Mouse (Mus musculus) embryonic facial prominence, embryonic 12.5 days (tissue): ENCODE measurements around the gene Polr2h. TPM values are rescaled to one million over a fixed set of nuclear protein-coding genes. Genes with fewer than 3 reads are reported as not detected.
"Not testable (repeated sequence)": the region's sequence is repeated elsewhere in the genome, so short reads cannot be mapped to it uniquely, and the experiment has no call there.

Experiments
- ATAC-seq: fragments of 200-750 bp; cut with Nextera tagmentation; 2 replicates; pipeline ENCODE4 v1.8.0; 2017; ENCODE audit not compliant: insufficient number of reproducible peaks, insufficient read depth, low FRiP score, low TSS enrichment
- H3K27ac ChIP-seq: fragments of 300-500 bp; sonication (generic); 2 replicates; pipeline ENCODE4 v1.5.1; 2016; ENCODE audit warnings: mild to moderate bottlenecking
- H3K27me3 ChIP-seq: fragments of 300-500 bp; sonication (generic); 2 replicates; pipeline ENCODE4 v1.6.1; 2016; ENCODE audit warnings: mild to moderate bottlenecking, moderate library complexity
- H3K36me3 ChIP-seq: fragments of 300-500 bp; sonication (generic); 2 replicates; pipeline ENCODE4 v1.6.1; 2016; ENCODE audit warnings: mild to moderate bottlenecking
- H3K4me1 ChIP-seq: fragments of 300-500 bp; sonication (generic); 2 replicates; pipeline ENCODE4 v1.6.1; 2016
- H3K4me2 ChIP-seq: fragments of 300-500 bp; sonication (generic); replicated peaks from 2 replicates; pipeline ENCODE4 v1.6.1; 2016; ENCODE audit warnings: mild to moderate bottlenecking, moderate library complexity
- H3K4me3 ChIP-seq: fragments of 300-500 bp; sonication (generic); 2 replicates; pipeline ENCODE4 v1.5.1; 2016; ENCODE audit warnings: mild to moderate bottlenecking
- H3K9ac ChIP-seq: fragments of 300-500 bp; sonication (generic); 2 replicates; pipeline ENCODE4 v1.6.1; 2016; ENCODE audit warnings: mild to moderate bottlenecking, moderate library complexity
- H3K9me3 ChIP-seq: fragments of 300-500 bp; sonication (generic); 2 replicates; pipeline ENCODE4 v1.6.1; 2016; ENCODE audit warnings: mild to moderate bottlenecking, moderate library complexity
- WGBS: fragments of 180-500 bp; shearing (Covaris S2); methylation state at CpG from one replicate; pipeline ENCODE4 v1.1.7; 2016; 5-methylcytosine and 5-hydroxymethylcytosine counted together
- polyA plus RNA-seq: library from polyadenylated mRNA; unstranded; fragments of >200 nt; fragmentation: Nextera tagmentation; extraction: Ambion mirVana; gene quantifications from 2 replicates; pipeline ENCODE4 v1.2.1, GENCODE M21; 2016

Gene Polr2h
- 110 and 118 TPM in 2 replicates for polyA plus RNA-seq

GRCm38 (mm10) chr16:20717181-20717977, at the start of gene Polr2h, which contains the start of gene Clcn2:
Polr2h (plus strand) TSS chr16:20717665.
Clcn2 (minus strand) TSS chr16:20717746.
- Histone ChIP-seq H3K27me3 (no peaks in the 10 kb centered on the region), H3K27ac (peak within 1 kb of the TSS; percentile 95), H3K36me3 (peaks cover 25% of the 10 kb centered on the region), H3K4me3 (peak within 1 kb of the TSS; percentile 58), H3K9ac (peak within 1 kb of the TSS; percentile 60), H3K9me3 (no peaks in the 10 kb centered on the region), H3K4me2 (peak within 1 kb of the TSS; percentile 79), H3K4me1 (peaks cover 26% of the 10 kb centered on the region)
- under 1% methylated on average over 62 of the region's 62 CpGs for WGBS
- peak; percentile 76 for ATAC-seq

DNA sequence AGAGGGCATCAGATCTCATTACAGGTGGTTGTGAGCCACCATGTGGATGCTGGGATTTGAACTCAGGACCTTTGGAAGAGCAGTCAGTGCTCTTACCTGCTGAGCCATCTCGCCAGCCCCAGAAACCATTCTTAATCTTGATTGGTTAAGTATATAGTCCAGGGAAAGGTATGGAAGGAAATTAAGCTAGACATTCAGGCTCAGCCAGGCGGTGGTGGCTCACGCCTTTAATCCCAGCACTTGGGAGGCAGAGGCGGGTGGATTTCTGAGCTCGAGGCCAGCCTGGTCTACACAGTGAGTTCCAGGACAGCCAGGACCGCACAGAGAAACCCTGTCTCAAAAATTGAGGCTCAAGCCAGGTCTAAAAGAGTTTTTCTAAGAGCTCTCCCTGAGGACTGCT, 49.5 kb upstream of the Polr2h start, which contains the start of gene Eif4g1:
Eif4g1 (plus strand) TSS at position 301 of the 400 bp plus-strand sequence.
- ATAC-seq, H3K27ac ChIP-seq, H3K9ac ChIP-seq, H3K4me3 ChIP-seq, H3K4me1 ChIP-seq, H3K9me3 ChIP-seq, H3K4me2 ChIP-seq, H3K27me3 ChIP-seq: not testable (repeated sequence)
- WGBS: 89% methylated on average over 4 of the region's 6 CpGs
- H3K36me3 ChIP-seq: peaks cover 17% of the 10 kb centered on the region

- H3K9ac ChIP-seq: no peak overlapping the region
- H3K9me3 ChIP-seq: no peaks in the 10 kb centered on the region
- H3K4me2 ChIP-seq: no peak overlapping the region
- no peaks in the 10 kb centered on the region for H3K27me3 ChIP-seq
- no peak overlapping the region for H3K4me3 ChIP-seq
- no peak overlapping the region for H3K27ac ChIP-seq
- ATAC-seq: no peak
- peaks cover 14% of the 10 kb centered on the region for H3K4me1 ChIP-seq
- 84% methylated on average over 3 of the region's 3 CpGs for WGBS
- peaks cover 8% of the 10 kb centered on the region for H3K36me3 ChIP-seq
Measured at GRCm38 (mm10) chr16:20670291-20670690, 47.2 kb upstream of the Polr2h start.

- no peak overlapping the region for H3K9ac ChIP-seq
- 23% methylated on average over 6 of the region's 6 CpGs for WGBS
- H3K4me3 ChIP-seq: peak overlapping the region; percentile 99; the same call in 1 of the 2 replicates
- no peaks in the 10 kb centered on the region for H3K27me3 ChIP-seq
- ATAC-seq: no peak
- H3K9me3 ChIP-seq: no peaks in the 10 kb centered on the region
- no peak overlapping the region for H3K27ac ChIP-seq
- peaks cover 14% of the 10 kb centered on the region for H3K4me1 ChIP-seq
- peaks cover 20% of the 10 kb centered on the region for H3K36me3 ChIP-seq
- peak overlapping the region; percentile 99 for H3K4me2 ChIP-seq
Measured at GRCm38 (mm10) chr16:20671886-20672285, 45.6 kb upstream of the Polr2h start.

GRCm38 (mm10) chr16:20672500-20672902, 45.0 kb upstream of the Polr2h start:
- ATAC-seq: peak; percentile 94
- peak overlapping the region; percentile 99 for H3K9ac ChIP-seq
- H3K4me1 ChIP-seq: peaks cover 14% of the 10 kb centered on the region
- H3K36me3 ChIP-seq: peaks cover 26% of the 10 kb centered on the region
- peak overlapping the region; percentile 99 for H3K4me3 ChIP-seq
- H3K27ac ChIP-seq: peak overlapping the region; percentile 97
- H3K4me2 ChIP-seq: peak overlapping the region; percentile 99
- no peaks in the 10 kb centered on the region for H3K27me3 ChIP-seq
- H3K9me3 ChIP-seq: no peaks in the 10 kb centered on the region
- under 1% methylated on average over 35 of the region's 38 CpGs for WGBS

DNA sequence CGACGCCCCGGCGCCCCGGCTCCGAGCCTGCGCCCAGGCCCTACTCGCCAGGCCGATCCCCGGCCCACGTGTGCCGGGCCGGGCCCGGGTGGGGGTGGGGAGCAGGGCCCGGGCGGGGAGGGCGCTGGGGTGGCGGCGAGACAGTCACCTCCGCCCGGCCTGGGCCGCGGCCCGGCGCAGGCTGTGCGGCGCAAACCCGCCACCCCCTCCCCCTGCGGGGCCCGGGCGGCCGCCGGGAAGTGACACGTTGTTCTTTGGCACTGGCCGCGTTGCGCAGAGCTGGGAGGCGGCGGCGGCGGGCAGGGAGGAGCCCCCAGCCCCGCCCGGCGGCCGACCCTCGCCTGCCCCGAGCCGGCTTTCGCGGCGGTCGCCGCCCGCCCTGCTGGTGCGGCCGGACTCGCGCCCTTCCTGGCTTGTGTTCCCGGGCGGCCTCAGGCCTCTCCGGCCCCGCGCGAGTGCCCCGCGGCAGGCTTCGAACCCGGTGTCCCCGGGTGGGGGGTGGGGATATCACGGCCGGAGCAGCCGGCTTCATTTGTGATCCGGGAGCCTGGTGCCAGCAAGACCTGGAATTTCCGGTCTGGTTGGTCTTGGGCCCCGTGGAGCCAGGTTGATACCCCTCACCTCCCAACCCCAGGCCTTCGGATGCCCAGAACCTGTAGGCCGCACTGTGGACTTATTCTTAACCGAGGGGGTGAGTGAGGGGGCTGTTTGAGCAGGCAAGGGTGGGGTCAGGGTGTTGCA, 44.3 kb upstream of the Polr2h start:
- no peaks in the 10 kb centered on the region for H3K9me3 ChIP-seq
- under 1% methylated on average over 51 of the region's 78 CpGs for WGBS
- peak overlapping the region; percentile 97 for H3K27ac ChIP-seq
- no peaks in the 10 kb centered on the region for H3K27me3 ChIP-seq
- peak overlapping the region; percentile 99 for H3K9ac ChIP-seq
- peaks cover 32% of the 10 kb centered on the region for H3K36me3 ChIP-seq
- ATAC-seq: 0 out of 2 replicates have a peak, but pooled peaks have one; percentile 4
- H3K4me2 ChIP-seq: peak overlapping the region; percentile 99
- H3K4me1 ChIP-seq: peaks cover 14% of the 10 kb centered on the region
- H3K4me3 ChIP-seq: peak overlapping the region; percentile 99

GRCm38 (mm10) chr16:20673706-20674303, 43.7 kb upstream of the Polr2h start:
- 4% methylated on average over 14 of the region's 14 CpGs for WGBS
- Histone ChIP-seq H3K27me3 (no peaks in the 10 kb centered on the region), H3K4me3 (peak overlapping the region; percentile 99), H3K9me3 (no peaks in the 10 kb centered on the region), H3K36me3 (peaks cover 39% of the 10 kb centered on the region), H3K4me1 (peaks cover 14% of the 10 kb centered on the region), H3K9ac (peak overlapping the region; percentile 99), H3K27ac (peak overlapping the region; percentile 97), H3K4me2 (peak overlapping the region; percentile 99)
- no peak for ATAC-seq

GRCm38 (mm10) chr16:20675213-20675612, 42.3 kb upstream of the Polr2h start:
- Histone ChIP-seq H3K4me2 (no peak overlapping the region), H3K4me3 (no peak overlapping the region), H3K36me3 (peaks cover 53% of the 10 kb centered on the region), H3K9me3 (no peaks in the 10 kb centered on the region), H3K27ac (no peak overlapping the region), H3K9ac (no peak overlapping the region), H3K4me1 (peaks cover 14% of the 10 kb centered on the region), H3K27me3 (no peaks in the 10 kb centered on the region)
- no peak for ATAC-seq
- WGBS: 93% methylated on average over 6 of the region's 6 CpGs

DNA sequence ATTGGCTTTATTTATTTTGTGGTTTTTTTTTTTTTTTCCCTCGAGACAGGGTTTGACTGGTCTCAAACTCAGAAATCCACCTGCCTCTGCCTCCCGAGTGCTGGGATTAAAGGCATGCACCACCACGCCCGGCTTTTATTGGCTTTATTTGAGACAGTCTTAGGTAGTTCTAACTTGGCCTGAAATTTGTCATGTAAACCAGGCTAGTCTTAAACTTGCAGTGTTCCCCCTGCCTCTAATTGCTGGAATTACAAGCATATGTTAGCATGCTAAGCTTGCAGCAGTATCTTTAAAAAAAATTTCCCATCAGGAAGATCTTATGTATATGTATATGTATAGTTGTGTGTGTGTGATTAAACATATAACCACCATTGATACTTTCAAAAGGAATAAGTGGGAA, 40.8 kb upstream of the Polr2h start:
- Histone ChIP-seq H3K9me3 (no peaks in the 10 kb centered on the region), H3K4me2 (no peak overlapping the region), H3K27ac (no peak overlapping the region), H3K4me3 (no peak overlapping the region), H3K36me3 (peaks cover 68% of the 10 kb centered on the region), H3K9ac (no peak overlapping the region), H3K4me1 (peaks cover 14% of the 10 kb centered on the region), H3K27me3 (no peaks in the 10 kb centered on the region)
- 75% methylated on average over 4 of the region's 4 CpGs for WGBS
- ATAC-seq: no peak

GRCm38 (mm10) chr16:20677380-20677779, 40.1 kb upstream of the Polr2h start:
- H3K9ac ChIP-seq: no peak overlapping the region
- H3K4me1 ChIP-seq: peaks cover 14% of the 10 kb centered on the region
- H3K36me3 ChIP-seq: peaks cover 74% of the 10 kb centered on the region
- H3K9me3 ChIP-seq: no peaks in the 10 kb centered on the region
- no peak overlapping the region for H3K27ac ChIP-seq
- no peak overlapping the region for H3K4me3 ChIP-seq
- H3K27me3 ChIP-seq: no peaks in the 10 kb centered on the region
- ATAC-seq: no peak
- 79% methylated on average over 5 of the region's 5 CpGs for WGBS
- no peak overlapping the region for H3K4me2 ChIP-seq

GRCm38 (mm10) chr16:20677974-20678675, 39.3 kb upstream of the Polr2h start:
- Histone ChIP-seq H3K4me1 (peaks cover 14% of the 10 kb centered on the region), H3K27me3 (no peaks in the 10 kb centered on the region), H3K9ac (no peak overlapping the region), H3K9me3 (no peaks in the 10 kb centered on the region), H3K4me2 (no peak overlapping the region), H3K27ac (no peak overlapping the region), H3K36me3 (peaks cover 82% of the 10 kb centered on the region), H3K4me3 (no peak overlapping the region)
- 88% methylated on average over 10 of the region's 10 CpGs for WGBS
- no peak for ATAC-seq
